Mouse (Mus musculus) erythroblast, embryonic 14.5 days (primary cell): Measurements from ENCODE around the gene S100a10.

Experiments used
- GATA1 ChIP-seq: IDR thresholded peaks from 2 replicates; pipeline ENCODE4 v1.6.1; 2012; ENCODE audit warnings: low read length, inconsistent platforms, mixed read lengths
- TAL1 ChIP-seq: IDR thresholded peaks from 3 replicates; pipeline ENCODE4 v1.6.1; 2012; ENCODE audit warnings: low read length, inconsistent platforms, mixed read lengths

DNA sequence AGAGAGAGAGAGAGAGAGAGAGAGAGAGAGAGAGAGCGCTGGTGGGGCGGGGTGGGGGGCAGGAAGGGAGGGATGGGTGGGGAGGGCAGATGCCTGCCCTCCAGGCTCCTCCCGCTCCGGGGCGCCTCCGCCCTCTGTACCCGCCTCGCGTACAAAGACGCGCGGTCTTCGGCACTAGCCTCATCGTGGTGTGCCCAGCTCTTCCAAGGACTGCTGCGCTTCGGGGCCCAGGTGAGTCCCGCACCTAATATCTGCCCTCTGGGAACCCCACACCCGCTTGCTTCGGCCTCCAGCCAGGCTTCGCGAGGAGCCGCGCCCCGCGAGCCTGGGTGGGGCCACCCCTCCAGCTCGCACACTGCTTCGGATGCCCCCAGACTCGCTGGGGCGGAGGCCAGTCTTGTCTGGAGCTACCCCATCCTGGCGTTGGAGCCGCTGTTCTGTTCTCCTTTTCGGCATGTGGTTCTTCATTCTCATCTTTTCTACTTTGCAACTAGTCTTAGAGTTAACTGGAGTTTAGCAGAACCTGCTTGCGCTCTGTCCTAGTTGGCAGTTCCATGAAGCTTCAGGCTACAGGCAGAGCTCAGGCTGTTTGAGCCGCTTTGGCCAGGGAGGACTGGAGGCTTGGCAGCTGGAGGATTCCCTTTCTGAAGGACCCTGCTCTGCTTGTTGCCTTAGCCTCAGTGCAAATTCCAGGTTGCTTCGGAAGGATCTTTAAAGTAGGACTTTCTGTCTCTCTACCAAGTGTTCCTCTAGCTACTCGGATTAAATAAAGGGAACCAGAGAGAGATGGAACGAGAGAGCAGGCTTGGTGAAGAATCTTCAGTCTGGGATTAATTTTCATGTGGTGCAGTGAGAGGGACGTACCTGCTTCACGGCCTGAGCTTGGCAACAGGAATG is at the start of gene S100a10:
- TF ChIP-seq GATA1 (no peak), TAL1 (no peak)
